ENCODE assay signal across 16 mouse cellular contexts in the genomic region with DNA sequence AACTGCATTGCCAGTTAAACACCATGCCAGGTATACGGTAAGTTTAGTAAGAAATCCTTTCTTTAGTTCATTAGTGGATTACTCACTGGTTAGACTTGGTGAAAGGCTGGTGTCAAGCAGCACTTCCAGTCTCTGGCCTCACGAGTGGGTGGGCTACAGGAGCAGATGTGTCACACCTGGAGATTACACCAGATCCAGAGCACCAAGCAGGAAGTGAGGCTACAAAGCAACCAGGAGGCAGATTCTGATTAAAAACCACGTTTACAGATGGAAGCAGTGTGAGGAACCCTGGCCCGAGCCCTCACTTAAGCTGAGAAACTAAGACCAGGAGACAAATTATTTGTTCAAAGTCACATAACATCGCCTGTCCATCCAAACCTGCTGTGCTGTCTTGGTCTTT. TPM values are rescaled to one million over a fixed set of nuclear protein-coding genes. Genes with fewer than 3 reads are reported as not detected.
DNase-seq lines count a peak whose midpoint lies in the region; ATAC-seq and TF ChIP-seq lines count a peak whose summit lies in the region.
"Had no signal": no experiment of that assay in that cellular context is flagged by ENCODE, and none has a peak within 500 bp of the region (broad histone marks: within the 10 kb centered on the region; RNA-seq: fewer than 3 reads in every experiment).

No protein-coding gene starts in this region.

- no peaks in the 10 kb centered on the region for H3K36me3 ChIP-seq in kidney, adult 2 months (ENCODE audit: control insufficient read depth, insufficient read depth, low read length)
- no peaks in the 10 kb centered on the region for H3K36me3 ChIP-seq in neural tube, embryonic 13.5 days
- H3K36me3 ChIP-seq in neural tube, embryonic 15.5 days, result no peaks in the 10 kb centered on the region
- no peaks in the 10 kb centered on the region for H3K36me3 ChIP-seq in limb, embryonic 10.5 days
- H3K36me3 ChIP-seq in forebrain, embryonic 16.5 days (ENCODE audit: control insufficient read depth, insufficient read depth), result no peaks in the 10 kb centered on the region
- no peaks in the 10 kb centered on the region for H3K36me3 ChIP-seq in forebrain, embryonic 12.5 days (replicated peaks)
- H3K36me3 ChIP-seq: forebrain, embryonic 15.5 days had no signal

- TF ChIP-seq CTCF in kidney, adult 2 months (conservative IDR thresholded peaks at IDR 0.05; ENCODE audit: insufficient read depth, insufficient read length, low read depth, low read length), result no peak

- peaks cover 21% of the 10 kb centered on the region for H3K4me1 ChIP-seq in kidney, adult 2 months (ENCODE audit: control insufficient read depth, insufficient read depth, low read length)
- H3K4me1 ChIP-seq in neural tube, embryonic 13.5 days (replicated peaks), result peaks cover 19% of the 10 kb centered on the region
- peaks cover 19% of the 10 kb centered on the region; the same call in 1 of the 2 replicates for H3K4me1 ChIP-seq in neural tube, embryonic 15.5 days
- peaks cover 29% of the 10 kb centered on the region for H3K4me1 ChIP-seq in limb, embryonic 10.5 days
- H3K4me1 ChIP-seq in forebrain, embryonic 16.5 days (replicated peaks; ENCODE audit: control insufficient read depth, insufficient read depth, low read length), result peaks cover 5% of the 10 kb centered on the region
- H3K4me1 ChIP-seq in forebrain, embryonic 12.5 days, result peaks cover 9% of the 10 kb centered on the region

- no peaks in the 10 kb centered on the region for H3K9me3 ChIP-seq in neural tube, embryonic 13.5 days
- no peaks in the 10 kb centered on the region for H3K9me3 ChIP-seq in neural tube, embryonic 15.5 days (replicated peaks)
- no peaks in the 10 kb centered on the region for H3K9me3 ChIP-seq in limb, embryonic 10.5 days (replicated peaks)
- no peaks in the 10 kb centered on the region for H3K9me3 ChIP-seq in forebrain, embryonic 16.5 days (ENCODE audit: control insufficient read depth, low read length)
- H3K9me3 ChIP-seq in forebrain, embryonic 12.5 days, result no peaks in the 10 kb centered on the region
- H3K9me3 ChIP-seq: forebrain, embryonic 15.5 days; megakaryocyte, embryonic 14.5 days had no signal

- peak overlapping the region; percentile 53 for H3K27ac ChIP-seq in kidney, adult 2 months (ENCODE audit: insufficient read depth, low read depth, low read length)
- H3K27ac ChIP-seq in neural tube, embryonic 13.5 days (replicated peaks), result peak overlapping the region; percentile 34; the same call in 1 of the 2 replicates
- H3K27ac ChIP-seq in neural tube, embryonic 15.5 days (replicated peaks), result no peak overlapping the region
- peak overlapping the region; percentile 77 for H3K27ac ChIP-seq in limb, embryonic 10.5 days
- H3K27ac ChIP-seq in forebrain, embryonic 16.5 days (ENCODE audit: low read length), result no peak overlapping the region
- no peak overlapping the region for H3K27ac ChIP-seq in forebrain, embryonic 12.5 days
- H3K27ac ChIP-seq: forebrain, embryonic 15.5 days; hindbrain, embryonic 14.5 days; left cerebral cortex, adult 2 months; liver, embryonic 14.5 days had no signal

- no peak for TF ChIP-seq POLR2A in kidney, adult 2 months (IDR thresholded peaks at IDR 0.05; ENCODE audit: low read depth, low read length)

- 81% methylated on average over 5 of the region's 5 CpGs for WGBS in kidney, adult 2 months
- WGBS in neural tube, embryonic 13.5 days, result 77% methylated on average over 5 of the region's 5 CpGs
- WGBS in neural tube, embryonic 15.5 days, result 84% methylated on average over 5 of the region's 5 CpGs
- WGBS in limb, embryonic 10.5 days, result 66% methylated on average over 5 of the region's 5 CpGs
- 83% methylated on average over 5 of the region's 5 CpGs for WGBS in forebrain, embryonic 16.5 days
- 77% methylated on average over 5 of the region's 5 CpGs for WGBS in forebrain, embryonic 12.5 days

- H3K4me3 ChIP-seq in kidney, adult 2 months (ENCODE audit: insufficient read depth, low read depth, low read length), result no peak overlapping the region
- no peak overlapping the region for H3K4me3 ChIP-seq in neural tube, embryonic 13.5 days
- H3K4me3 ChIP-seq in neural tube, embryonic 15.5 days (replicated peaks), result no peak overlapping the region
- H3K4me3 ChIP-seq in limb, embryonic 10.5 days, result no peak overlapping the region
- no peak overlapping the region for H3K4me3 ChIP-seq in forebrain, embryonic 16.5 days (replicated peaks; ENCODE audit: low read length)
- no peak overlapping the region for H3K4me3 ChIP-seq in forebrain, embryonic 12.5 days (replicated peaks)
- H3K4me3 ChIP-seq: forebrain, embryonic 15.5 days; left cerebral cortex, adult 2 months; megakaryocyte, embryonic 14.5 days had no signal

- H3K27me3 ChIP-seq in kidney, adult 2 months (replicated peaks; ENCODE audit: control insufficient read depth, insufficient read depth, low read length), result no peaks in the 10 kb centered on the region
- H3K27me3 ChIP-seq in neural tube, embryonic 13.5 days, result no peaks in the 10 kb centered on the region
- no peaks in the 10 kb centered on the region for H3K27me3 ChIP-seq in neural tube, embryonic 15.5 days (replicated peaks)
- H3K27me3 ChIP-seq in limb, embryonic 10.5 days (ENCODE audit: low read depth, poor library complexity, severe bottlenecking), result 0 out of 2 replicates have a peak, but pooled peaks cover 7% of the 10 kb centered on the region
- H3K27me3 ChIP-seq in forebrain, embryonic 16.5 days (replicated peaks; ENCODE audit: control insufficient read depth, insufficient read depth, low read length), result no peaks in the 10 kb centered on the region
- H3K27me3 ChIP-seq in forebrain, embryonic 12.5 days, result peaks cover 4% of the 10 kb centered on the region; the same call in 1 of the 2 replicates
- H3K27me3 ChIP-seq: forebrain, embryonic 15.5 days had no signal

- no peak for ATAC-seq in neural tube, embryonic 13.5 days (ENCODE audit: low read depth)
- no peak for ATAC-seq in neural tube, embryonic 15.5 days (ENCODE audit: low FRiP score)
- ATAC-seq in forebrain, embryonic 16.5 days, result no peak
- no peak for ATAC-seq in forebrain, embryonic 12.5 days (ENCODE audit: low FRiP score)
- ATAC-seq: forebrain, embryonic 15.5 days had no signal

- H3K4me2 ChIP-seq in neural tube, embryonic 13.5 days, result no peak overlapping the region
- H3K4me2 ChIP-seq in neural tube, embryonic 15.5 days, result no peak overlapping the region
- H3K4me2 ChIP-seq in forebrain, embryonic 16.5 days (ENCODE audit: low read length), result no peak overlapping the region
- H3K4me2 ChIP-seq in forebrain, embryonic 12.5 days, result no peak overlapping the region
- H3K4me2 ChIP-seq: forebrain, embryonic 15.5 days; heart, embryonic 11.5 days; hindbrain, embryonic 14.5 days had no signal

- DNase-seq in kidney, adult 2 months, result no peak
- no peak for DNase-seq in kidney, adult 11 months
- no peak for DNase-seq in limb, embryonic 10.5 days (ENCODE audit: low spot score)
- DNase-seq in left cerebral cortex, postnatal 36 days (ENCODE audit: low spot score in 2 of 2), result no peak
- DNase-seq: adrenal gland, postnatal 36 days; cerebellum, postnatal 10 days had no signal

- no peak overlapping the region for H3K9ac ChIP-seq in neural tube, embryonic 13.5 days
- H3K9ac ChIP-seq in neural tube, embryonic 15.5 days (replicated peaks), result no peak overlapping the region
- H3K9ac ChIP-seq in forebrain, embryonic 16.5 days (replicated peaks; ENCODE audit: low read depth, low read length), result no peak overlapping the region
- no peak overlapping the region for H3K9ac ChIP-seq in forebrain, embryonic 12.5 days
- H3K9ac ChIP-seq: forebrain, embryonic 15.5 days; hindbrain, embryonic 14.5 days; liver, embryonic 14.5 days had no signal

- intact Hi-C loops in left cerebral cortex, postnatal 36 days (cut with DNase I), result loop anchor here (5.0 kb wide), 1 partner anchor 52 kb away; no protein-coding TSS in a partner anchor

RNA-seq across cellular contexts. Expression of gene Prelp, which starts 43.5 kb away (rescaled TPM):
- polyA plus RNA-seq in kidney, adult 2 months (2012; rRNA removed), result 35.0 and 38.2 TPM in 2 replicates
- polyA plus RNA-seq in neural tube, embryonic 13.5 days (2015; fragmentation: Nextera tagmentation; extraction: Ambion mirVana), result 8.2 and 10.1 TPM in 2 replicates
- 10.6 and 11.4 TPM in 2 replicates for polyA plus RNA-seq in neural tube, embryonic 15.5 days (2015; fragmentation: Nextera tagmentation; extraction: Ambion mirVana)
- 0.18 and 0.56 TPM in 2 replicates for polyA plus RNA-seq in limb, embryonic 10.5 days (2016; fragmentation: Nextera tagmentation; extraction: Ambion mirVana)
- polyA plus RNA-seq in forebrain, embryonic 16.5 days (2015; fragmentation: Nextera tagmentation; extraction: Ambion mirVana), result 2.8 and 2.9 TPM in 2 replicates
- 2.0 and 2.1 TPM in 2 replicates for polyA plus RNA-seq in forebrain, embryonic 12.5 days (2016; fragmentation: Nextera tagmentation; extraction: Ambion mirVana)
- total RNA-seq in left cerebral cortex, postnatal 36 days (2021), result 10 to 100 TPM in 1 of 2 experiments, 1 to 10 TPM in 1; 7.9 to 11.6 TPM

RNA-seq across cellular contexts. Expression of gene Optc, which starts 56.9 kb away (rescaled TPM):
- 0.48 and 1.5 TPM in 2 replicates for polyA plus RNA-seq in kidney, adult 2 months (2012; rRNA removed)
- polyA plus RNA-seq in neural tube, embryonic 13.5 days (2015; fragmentation: Nextera tagmentation; extraction: Ambion mirVana), result 2.0 and 2.4 TPM in 2 replicates
- 2.0 and 2.8 TPM in 2 replicates for polyA plus RNA-seq in neural tube, embryonic 15.5 days (2015; fragmentation: Nextera tagmentation; extraction: Ambion mirVana)
- polyA plus RNA-seq in limb, embryonic 10.5 days (2016; fragmentation: Nextera tagmentation; extraction: Ambion mirVana), result 0.24 and 0.41 TPM in 2 replicates
- 1.7 and 2.2 TPM in 2 replicates for polyA plus RNA-seq in forebrain, embryonic 16.5 days (2015; fragmentation: Nextera tagmentation; extraction: Ambion mirVana)
- polyA plus RNA-seq in forebrain, embryonic 12.5 days (2016; fragmentation: Nextera tagmentation; extraction: Ambion mirVana), result 2.6 and 3.2 TPM in 2 replicates
- total RNA-seq in left cerebral cortex, postnatal 36 days (2021), result 1 to 10 TPM in 1 of 2 experiments, under 1 TPM in 1; 0.37 to 1.4 TPM

Comparison
In these comparisons a context has a peak if more than half of its experiments do, and no peak if none do; other contexts are left out.
1. H3K27ac ChIP-seq: peak in kidney, adult 2 months (single experiment), neural tube, embryonic 13.5 days (single experiment) and limb, embryonic 10.5 days (single experiment); none in neural tube, embryonic 15.5 days (single experiment), forebrain, embryonic 16.5 days (single experiment) and forebrain, embryonic 12.5 days (single experiment).